Mouse (Mus musculus) layer of hippocampus, adult 11-12 months (tissue): ENCODE data around the gene Ppif.

Source experiments
- DNase-seq: peaks from one replicate; pipeline ENCODE4 v3.0.0; 2022; ENCODE audit warnings: low spot score

The Ppif gene

DNA sequence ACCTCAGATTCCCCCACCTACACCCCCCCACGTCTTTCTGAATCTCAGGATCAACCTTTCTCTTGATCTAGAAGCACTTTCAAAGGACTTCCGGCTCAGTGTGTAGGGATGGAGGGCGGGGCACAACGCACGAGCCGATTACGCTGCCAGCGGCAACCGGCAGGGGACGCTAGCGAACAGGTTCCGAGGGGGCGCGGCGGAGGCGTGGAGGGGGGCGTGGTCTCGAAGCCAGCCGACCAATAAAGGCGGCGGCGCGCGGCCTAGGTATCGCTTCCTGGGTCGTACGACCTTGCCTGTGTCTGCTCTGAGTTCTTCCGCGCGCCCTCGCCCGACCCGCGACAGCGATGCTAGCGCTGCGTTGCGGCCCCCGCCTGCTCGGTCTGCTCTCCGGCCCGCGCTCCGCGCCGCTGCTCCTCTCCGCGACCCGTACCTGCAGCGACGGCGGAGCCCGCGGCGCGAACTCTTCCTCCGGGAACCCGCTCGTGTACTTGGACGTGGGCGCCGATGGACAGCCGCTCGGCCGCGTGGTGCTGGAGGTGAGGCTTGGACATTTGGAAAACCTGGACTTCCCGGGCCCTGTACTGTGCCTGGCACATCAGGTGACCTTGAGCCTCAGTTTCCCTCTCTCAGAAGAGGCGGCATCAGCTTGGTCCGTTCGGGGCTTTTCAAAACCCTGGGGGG lies at the start of gene Ppif:
Gene Ppif, plus strand, starts transcription at position 267 of the 681 bp plus-strand sequence.
- DNase-seq = peak; percentile 97

DNA sequence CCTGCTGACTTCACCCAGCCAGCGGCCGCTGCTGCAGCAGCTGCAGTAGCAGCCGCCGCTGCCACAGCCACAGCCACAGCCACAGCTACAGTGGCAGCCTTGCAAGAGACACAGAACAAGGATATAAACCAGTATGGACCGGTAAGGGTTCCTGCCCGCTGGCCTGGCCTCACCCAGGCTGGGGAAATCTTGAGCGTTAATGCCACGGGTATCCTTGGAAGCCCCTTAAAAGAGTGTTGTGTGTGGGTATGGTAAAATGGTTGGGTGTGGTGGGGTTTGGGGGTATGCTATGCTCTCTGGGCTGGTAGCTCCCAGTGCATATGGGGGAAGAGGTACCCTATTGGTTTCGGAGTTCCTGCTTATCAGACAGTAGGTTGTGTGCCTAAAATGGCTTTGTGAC lies 48.2 kb upstream of the Ppif start:
- DNase-seq = no peak

DNA sequence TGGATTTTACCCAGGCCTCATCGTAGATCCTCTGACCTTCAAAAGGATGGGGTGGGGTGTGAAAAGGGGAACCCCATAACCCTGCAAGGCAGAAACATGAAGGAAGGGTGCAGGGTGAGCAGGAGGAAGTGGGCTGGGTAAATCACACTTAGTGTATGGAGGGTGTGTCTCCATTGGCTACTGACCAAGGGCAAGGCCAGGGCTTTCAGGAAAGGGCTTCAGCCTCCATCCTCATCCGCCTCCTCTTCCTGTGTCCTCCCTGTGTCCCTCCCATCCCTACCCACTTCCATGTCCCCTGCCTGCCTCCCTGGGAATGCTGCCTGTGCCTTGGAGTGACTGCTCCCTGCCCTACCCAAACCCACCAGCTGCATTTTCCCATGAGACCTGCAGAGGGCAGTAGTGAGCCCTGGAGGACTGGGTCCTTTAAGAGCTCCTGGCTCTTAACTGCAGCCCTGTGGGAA lies 47.8 kb upstream of the Ppif start:
- peak; percentile 73 for DNase-seq

DNA sequence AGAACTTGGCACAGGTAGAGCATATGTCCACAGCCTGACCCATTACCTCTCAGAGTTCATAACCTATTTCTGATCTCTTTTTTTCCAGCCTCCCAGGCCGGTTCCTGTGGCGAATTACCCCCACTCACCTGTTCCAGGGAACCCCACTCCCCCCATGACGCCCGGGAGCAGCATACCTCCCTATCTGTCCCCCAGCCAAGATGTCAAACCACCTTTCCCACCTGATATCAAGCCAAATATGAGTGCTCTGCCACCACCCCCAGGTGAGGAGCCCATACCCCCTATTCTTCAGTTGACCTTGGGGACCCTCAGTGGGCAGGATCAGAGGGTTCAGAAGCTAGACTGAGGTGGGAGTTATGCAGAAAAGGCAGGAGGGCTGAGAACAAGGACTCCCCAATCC lies 42.8 kb upstream of the Ppif start:
- DNase-seq = no peak

DNA sequence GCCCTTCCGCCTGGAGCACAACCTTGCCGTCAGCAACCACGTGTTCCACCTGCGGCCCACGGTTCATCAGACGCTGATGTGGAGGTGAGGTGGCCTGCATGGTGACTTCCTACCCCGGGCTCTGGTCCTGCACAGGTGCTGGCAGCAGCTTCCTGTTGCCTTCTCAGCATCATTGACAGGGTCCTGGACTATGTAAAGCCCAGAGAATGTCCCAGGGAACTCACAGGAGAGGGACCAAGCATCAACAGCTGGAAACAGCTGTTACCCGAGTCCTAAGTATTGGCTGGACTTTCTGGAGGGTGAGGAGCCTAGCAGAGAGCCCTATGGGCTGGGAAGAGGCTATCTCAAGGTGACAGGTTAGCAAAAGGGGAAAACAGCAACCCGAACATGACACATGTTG lies 42.0 kb upstream of the Ppif start:
- no peak for DNase-seq

DNA sequence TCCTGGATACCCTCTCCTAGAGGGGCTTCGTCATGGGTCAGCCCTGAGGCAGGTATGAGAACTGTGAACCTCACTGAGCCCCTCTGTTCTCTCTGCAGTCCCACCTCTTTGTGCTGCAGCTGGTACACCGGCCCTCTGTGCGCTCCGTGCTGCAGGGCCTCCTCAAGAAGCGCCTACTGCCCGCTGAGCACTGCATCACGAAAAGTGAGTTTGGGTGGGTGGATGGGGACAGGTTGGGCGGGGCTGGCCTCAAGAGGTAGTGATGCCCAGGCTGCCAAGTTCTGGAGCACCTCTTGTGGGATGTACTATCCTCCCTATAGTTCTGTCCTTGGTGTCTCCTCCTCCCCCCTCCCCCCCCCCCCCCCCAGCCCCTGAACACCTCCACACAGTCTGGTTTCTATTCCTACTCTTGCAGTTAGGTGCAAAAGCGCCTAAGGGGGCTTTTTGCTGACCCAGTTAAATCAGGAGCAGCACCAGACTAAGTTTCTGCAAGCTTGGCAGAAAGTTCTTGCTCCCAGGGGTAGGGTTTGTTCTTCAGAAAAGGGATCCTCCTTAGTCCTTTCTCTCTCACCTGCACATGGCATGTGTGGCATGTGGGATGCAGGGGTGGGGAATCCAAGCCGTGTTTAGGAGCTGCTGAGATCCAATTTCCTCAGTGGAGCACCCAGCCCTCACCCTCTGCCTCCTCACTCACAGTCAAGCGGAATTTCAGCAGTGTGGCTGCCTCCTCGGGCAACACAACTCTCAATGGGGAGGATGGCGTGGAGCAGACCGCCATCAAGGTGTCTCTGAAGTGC lies 39.4 kb upstream of the Ppif start:
- DNase-seq = no peak

DNA sequence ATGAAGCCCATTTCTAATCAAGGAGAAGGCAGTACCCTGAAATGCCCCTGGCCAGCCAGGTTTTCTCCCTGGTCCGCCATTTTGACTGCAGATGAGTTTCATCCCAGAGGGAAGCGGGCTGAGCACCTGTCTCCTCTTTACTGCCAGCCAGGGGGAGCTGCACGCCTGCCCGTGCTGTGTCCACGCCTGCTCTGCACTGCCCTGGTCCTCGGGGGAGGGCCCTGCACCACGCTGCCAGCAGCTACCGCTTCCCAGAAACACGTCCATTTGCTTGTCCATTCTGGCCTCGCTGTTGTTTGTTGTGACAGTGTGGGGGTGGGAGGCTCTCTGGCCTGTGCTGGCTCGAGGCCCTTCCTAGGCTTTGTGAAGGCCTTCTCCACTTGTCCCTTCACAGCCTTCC lies 33.3 kb upstream of the Ppif start:
- no peak for DNase-seq

DNA sequence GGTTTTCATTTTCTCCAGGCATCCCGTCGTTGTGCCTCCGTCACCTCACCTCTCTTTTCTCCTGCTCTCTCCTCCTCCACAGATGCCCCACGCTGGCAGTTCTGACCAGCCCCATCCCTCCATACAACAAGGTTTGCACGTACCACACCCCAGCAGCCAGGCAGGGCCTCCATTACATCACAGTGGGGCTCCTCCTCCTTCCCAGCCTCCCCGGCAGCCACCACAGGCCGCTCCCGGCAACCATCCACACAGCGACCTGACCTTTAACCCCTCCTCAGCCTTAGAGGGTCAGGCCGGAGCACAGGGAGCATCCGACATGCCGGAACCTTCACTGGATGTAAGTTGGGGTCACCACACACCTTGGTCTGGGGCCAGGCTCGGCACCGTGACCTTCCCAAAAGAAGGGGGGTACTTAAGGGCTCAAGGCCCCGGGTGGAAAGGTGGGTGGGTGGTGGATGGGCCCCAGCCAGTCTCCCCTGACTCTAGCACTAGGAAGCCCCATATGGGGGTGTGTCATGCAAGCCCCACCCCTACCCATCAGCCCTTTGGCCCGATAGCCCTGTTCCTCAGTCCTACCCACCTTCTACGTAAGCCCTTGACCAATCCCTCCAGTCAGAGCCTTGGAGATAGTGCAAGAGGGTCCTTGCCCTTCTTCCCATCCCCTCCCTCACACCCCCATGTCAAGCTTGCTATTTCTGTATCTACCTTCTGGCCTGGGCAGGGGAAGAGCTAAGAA lies 32.6 kb upstream of the Ppif start:
- no peak for DNase-seq

DNA sequence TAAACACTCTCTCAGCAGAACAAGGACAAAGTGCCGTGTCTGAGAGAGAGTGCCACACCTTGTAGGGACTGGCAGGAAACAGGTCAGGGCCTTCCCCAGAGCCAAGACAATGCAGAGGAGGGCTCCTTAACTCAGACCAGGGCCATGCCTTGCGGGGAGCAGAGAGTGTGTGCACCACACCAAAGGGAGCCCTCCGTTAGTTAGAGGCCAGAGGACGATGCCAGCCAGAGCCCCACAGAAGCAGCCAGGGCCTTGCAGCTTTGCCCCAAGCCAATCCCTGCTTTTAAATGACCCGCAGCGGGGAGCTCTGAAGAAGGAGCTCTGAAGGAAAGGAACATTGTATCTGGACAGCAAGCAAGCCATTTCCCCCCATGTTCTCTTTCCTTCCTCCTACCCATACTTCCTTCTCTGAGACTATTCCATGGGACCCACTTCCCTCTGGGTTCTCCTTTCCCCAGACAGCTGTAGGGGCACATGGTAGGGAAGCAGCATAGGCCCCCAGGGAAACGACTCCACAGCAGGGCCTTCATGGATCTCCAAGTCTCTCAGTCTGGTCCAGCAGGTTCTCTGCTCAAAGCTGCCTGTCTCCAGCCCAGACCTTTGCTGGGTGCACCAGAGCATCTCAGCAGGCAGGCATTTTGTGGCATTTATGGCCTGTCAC lies 30.2 kb upstream of the Ppif start:
- no peak for DNase-seq

DNA sequence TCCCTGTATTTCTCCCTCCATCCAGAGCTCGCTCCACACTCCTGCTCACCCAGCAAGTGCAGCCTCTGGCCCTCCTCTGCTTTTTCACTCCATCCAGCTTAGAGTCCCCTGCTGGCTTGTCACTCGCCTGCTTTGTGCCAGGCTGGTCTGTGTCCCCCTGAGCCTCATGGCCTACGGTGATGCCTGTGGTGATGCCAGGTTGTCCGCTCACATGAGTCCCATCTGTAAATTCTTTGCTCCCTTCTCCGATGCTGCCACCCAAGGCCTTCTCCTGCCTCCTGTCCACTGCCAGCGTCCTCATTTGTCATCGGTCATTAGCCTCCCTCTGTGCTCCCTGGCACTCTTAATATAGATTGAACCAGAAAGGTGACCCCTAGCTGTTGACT lies 29.7 kb upstream of the Ppif start:
- no peak for DNase-seq

DNA sequence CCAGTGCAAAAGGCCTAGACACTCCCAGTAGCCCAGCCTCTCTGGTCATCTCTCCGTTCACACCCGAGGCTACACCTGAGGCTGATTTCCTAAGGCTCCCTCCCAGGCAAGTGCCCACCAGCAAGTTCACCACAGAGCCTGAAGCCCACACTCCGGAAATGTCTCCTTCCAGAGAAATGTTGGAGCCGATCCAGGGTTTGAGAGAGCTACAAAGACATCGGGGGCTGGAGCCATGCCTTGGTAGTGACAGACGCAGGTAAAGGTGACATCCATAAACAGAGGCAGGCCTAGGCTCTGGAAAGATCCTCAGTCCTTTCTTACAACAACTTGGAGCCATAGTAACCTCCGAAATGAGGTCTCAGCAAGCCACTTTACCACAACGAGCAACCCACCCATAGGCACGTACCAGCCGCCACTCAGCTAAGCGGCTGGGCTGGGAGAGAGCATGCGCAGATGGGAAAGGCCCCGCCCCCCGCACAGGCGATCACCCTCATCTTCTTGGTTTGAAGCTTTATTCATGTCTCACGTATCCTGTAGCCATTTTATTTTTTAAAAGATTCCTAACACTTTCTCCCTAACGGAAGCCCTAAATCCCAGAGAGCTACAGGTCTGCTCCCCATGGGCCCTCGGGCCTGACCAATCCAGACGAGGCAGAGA lies 28.5 kb upstream of the Ppif start:
- DNase-seq = peak; percentile 43

DNA sequence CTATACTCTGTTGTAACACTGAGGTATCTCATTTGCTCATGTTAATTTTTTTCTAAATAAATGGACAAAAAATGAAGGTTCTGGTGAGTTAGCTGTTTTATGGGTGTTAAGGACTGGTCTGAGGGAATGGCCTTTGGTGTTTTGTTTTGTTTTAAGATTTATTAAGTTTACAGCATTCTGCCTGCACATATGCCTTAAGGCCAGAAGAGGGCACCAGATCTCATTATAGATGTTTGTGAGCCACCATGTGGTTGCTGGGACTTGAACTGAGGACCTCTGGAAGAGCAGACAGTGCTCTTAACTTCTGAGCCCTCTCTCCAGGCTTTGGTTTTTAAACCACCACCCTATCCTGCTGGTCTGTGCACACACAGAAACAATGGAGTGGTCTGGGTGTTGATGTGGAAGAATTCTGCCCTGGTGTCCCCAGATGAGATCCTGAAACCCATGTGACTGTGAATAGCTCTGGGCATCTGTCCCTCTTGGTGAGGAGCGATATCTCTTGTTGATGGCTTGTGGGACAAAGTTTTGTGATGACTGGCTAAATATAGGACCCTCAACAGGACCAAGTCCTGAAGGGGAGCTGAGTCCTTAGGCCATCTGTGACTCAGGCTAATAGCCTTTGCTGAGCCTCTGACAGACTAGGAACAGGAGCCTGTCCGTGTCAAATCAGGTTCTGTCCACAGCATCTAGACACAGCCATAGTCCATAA lies 27.1 kb upstream of the Ppif start:
- DNase-seq = no peak

DNA sequence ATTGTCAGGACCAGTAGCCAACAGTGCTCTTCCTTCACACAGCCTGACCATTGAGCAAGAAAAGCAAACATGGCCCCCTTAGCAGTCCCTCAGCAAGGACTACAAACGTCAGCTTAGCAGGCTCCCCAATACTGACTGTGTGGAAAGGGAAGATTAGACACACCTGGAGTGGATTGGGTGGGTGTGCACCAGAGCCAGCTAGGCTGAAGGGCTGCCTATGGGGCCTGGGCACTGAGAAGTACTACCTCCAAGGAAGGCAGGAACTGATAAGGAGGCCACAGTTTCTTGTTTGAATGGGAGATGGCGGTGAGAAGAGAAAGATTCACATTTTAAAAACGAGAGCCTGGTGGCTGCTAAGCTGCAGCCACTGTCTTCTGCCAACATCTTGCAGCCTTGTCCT lies 26.4 kb upstream of the Ppif start:
- DNase-seq = no peak

DNA sequence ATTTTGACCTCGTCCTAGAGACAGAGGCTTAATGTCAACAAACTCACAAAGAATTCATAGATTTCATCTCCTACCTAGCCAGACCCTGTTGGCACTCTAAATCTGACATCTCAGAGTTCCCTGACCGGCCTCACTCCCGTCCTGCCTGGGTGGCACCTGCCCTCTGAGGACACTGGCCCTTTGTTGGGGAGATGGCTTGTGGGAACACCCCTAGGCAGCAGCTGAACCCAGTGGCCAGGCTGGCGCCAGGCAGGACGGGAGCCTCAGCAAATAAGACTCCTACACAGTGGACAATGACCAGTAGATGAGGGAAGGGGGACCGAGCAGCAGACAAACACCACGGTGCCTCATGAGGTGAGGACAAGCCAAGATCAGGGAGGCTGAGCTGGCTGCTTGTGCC lies 14.3 kb upstream of the Ppif start:
- no peak for DNase-seq

DNA sequence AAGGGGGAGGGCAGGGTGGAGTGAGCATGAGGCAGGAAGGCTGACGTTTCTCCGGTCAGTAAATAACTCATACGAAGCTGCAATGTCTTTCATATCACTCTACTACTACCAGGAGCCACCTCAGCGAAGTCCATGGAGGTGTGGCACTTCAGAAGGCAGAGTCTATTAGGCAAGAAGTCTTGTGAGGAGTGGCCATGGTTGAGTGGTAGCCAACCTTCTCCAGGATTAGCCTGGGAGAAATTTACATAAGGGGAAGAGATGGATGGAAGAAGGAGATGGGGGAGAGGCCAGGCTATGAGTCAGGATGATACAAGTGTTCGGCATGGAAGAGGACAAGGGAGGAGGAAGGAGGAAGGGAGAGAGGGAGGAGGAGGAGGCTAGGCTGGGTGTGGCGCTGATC lies 11.9 kb upstream of the Ppif start:
- DNase-seq = no peak

DNA sequence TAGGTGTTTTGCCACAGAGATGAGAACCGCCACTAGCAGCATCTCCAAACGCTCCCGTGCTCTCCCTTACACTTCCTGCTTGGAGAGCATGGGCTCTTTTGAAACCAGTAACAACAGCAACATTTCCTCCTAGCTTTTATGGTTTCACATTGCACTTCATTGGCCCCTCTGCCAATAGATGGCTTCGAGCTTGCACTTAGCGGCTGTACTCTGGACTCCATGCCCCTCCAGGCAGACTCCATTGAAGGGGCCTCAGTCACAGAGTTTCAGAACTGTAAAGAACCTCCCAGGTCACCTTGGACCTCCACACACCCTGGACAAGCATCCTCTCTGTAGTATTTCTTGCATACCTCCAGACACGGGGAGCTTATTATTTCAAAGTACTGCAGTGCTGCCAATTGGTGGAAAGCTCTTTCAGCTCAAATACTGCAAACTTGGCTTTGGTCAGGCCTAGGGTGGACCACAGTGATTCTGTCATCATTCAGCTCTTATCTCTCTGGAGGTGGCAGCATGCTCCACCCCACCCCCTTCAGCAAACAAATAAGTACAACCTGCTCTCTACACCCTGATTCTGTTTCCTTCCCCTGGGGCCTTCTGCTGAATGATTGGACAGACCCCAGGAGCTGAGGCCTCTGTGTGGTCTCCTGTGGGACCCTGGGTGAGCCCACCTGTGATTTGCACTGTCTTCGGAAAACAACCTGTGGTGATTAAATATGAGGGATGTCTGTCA lies 7.6 kb upstream of the Ppif start:
- DNase-seq = no peak

DNA sequence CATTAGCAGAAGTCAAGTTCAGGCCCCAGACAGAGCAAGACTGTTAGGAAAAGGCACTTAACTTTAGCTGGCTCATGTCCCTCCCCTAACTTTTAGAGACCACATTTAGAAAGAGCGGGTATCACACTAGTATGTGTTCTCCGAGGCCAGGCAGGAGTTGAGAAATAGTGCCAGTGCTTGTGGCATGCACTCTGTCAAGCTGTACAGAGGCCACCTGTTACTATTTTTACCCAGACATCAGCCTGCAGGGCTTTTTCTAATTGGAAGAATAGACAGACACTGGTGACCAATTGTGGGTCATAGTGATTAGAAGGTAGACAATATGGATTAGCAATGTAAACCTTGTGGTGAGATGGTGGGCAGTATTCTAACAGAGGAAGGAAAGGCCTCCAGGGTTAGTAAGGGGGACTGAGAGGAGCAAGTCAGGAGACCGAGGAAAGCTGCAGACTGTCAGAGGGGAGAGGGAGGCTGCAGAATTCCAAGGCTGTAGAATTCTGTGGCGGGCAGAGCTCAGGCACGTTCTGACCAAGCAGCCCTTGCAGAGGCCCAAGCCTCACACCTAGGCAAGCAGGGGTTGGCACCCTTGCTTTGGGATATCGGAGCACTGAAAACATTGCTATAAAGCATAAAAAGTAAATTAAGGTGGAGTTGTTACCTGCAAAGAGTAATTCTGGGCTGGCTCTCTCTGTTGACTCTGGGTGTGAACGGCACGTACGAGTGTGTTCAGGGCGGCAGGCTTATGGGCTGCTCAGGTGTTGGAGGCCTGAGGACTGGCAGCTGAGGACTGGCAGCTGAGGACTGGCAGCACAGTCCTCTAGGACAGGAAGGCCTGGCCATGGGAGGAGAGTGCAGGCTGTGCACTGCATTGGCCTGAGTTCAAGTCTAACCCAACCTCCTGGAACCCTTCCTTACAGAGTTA lies 6.7 kb upstream of the Ppif start:
- DNase-seq = no peak

DNA sequence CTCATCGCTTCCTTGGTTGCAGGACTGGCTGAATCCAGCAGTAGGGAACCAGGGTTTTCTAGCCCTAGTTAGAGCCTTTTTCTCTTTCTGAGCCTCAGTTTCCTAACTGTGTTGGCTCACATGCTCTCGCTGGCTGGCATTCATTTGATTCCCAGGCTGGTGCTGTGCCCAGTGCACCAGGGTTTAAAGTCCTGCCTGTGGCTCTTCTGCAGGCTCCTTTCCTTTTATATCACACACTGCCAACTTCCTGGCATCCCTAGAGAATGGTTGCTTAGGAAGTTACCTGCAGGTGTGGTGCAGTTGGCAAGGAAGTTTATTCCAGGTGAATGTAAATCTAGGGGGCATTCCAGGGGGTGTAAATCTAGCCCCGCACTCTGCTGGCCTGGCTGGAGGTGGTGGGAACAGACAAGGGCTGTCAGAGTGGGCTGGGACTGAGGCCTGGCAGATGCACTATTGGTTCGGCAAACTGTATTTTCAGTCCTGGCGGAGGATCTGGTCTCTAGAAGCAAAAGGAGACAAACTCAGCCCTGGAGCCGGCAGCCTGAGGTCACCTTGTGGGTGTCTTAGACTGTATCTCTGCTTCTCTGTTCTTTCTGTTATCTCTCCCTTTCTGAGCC lies 575 bp upstream of the Ppif start:
- DNase-seq = no peak

DNA sequence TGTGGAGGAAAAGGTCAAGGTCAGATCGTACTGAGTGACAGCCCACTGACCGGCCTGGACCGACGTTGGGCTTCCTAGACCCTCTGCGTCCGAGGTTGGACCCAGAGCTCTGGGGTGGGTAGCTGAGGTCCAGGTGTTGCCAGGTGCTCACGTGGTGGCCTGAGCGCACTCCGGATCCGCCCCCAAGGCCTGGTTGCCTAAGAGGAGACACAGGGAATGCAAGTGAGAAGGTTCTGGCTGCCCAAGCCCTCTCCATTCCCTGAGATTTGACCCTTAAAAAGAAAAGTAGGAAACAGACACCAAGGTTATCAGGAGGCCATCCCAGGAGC lies 579 bp downstream of the Ppif start:
- no peak for DNase-seq
